Mouse (Mus musculus): Measurements from ENCODE around the gene Tax1bp1.

The Tax1bp1 gene

GRCm38 (mm10) chr6:52796691-52797090, 83.2 kb downstream of the Tax1bp1 start:
- in situ Hi-C loops (cut with MboI, MseI) = no loop called here

- in situ Hi-C loops (cut with MboI, MseI) = no loop called here
Measured at GRCm38 (mm10) chr6:52797252-52797800, 83.8 kb downstream of the Tax1bp1 start.

- in situ Hi-C loops (cut with MboI, MseI) = no loop called here
Measured at GRCm38 (mm10) chr6:52802181-52802580, 88.7 kb downstream of the Tax1bp1 start.

GRCm38 (mm10) chr6:52805237-52805856, 91.8 kb downstream of the Tax1bp1 start:
- in situ Hi-C loops (cut with MboI, MseI) = no loop called here

All from T-helper 2 cell (primary cell).